Mouse (Mus musculus) c-Kit-positive CD71-positive TER-119-negative erythroid progenitor cells, embryonic 14.5 days (primary cell): ENCODE results near the gene Usp7.

ENCODE experiments used
- DNase-seq: peaks from one replicate; pipeline ENCODE4 v3.0.0-alpha.2; 2013; ENCODE audit warnings: low read depth

The Usp7 gene

DNA sequence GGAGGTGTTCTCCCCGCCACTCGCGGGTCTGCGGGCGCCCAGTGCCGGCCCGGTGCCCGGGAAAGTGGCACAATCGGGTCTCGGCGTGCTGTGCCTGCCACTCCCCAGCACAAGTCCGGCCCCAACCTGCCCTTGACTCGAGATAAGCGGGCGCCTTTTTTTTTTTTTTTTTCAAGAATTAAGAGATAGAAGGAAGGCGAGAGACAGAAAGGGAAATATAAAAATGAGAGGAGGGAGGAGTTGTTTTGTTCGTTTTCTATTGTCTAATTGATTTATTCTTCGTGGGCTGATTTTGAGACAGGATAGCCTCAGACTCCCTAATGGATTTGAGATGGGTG lies 119.8 kb downstream of the Usp7 start:
- DNase-seq = no peak

DNA sequence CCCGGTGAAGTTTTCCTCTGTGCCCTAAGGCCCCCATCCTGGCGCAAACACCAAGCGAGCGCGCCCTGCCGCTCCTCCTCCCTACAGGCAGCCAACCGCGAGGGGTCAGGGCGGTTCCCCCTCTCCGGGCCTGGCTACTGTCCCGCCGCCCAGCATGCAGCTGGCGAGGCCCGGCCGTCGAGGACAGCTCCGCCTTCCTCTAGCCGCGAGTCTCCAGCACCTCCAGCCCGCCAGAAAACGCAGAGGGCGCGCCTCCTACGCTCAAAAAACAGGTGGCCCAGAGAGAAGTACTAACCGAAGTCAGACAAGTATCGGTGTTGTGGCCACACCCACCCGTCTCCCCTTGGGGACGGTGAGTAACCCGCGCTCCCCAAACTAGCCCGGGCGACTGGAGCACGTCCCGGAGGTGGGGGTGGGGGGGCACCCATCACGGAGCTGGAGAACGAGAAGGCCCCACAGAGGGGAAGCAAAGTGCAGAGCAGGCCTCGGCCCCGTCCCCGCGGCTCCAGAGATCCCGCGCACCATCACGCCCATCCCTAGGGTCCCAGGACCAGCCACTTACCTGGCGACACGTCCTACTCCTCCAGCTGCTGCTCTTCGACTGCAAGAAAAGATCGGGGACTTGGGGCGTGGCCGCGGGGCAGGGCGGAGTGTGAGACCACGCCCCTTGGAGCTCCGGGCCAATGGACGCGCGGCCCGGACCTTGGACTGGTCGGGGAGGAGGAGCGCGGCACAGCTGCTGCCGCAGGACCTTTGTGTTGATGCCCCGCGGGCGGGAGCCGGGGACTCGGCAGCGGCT lies 120.4 kb downstream of the Usp7 start, which contains the start of gene Carhsp1:
TSS of gene Carhsp1 (minus strand) at position 605 of the 799 bp plus-strand sequence.
- peak; percentile 90 for DNase-seq

GRCm38 (mm10) chr16:8670041-8671035 lies 121.8 kb downstream of the Usp7 start:
- no peak for DNase-seq

- DNase-seq = no peak
Observed at GRCm38 (mm10) chr16:8669432-8669831, 122.7 kb downstream of the Usp7 start.

DNA sequence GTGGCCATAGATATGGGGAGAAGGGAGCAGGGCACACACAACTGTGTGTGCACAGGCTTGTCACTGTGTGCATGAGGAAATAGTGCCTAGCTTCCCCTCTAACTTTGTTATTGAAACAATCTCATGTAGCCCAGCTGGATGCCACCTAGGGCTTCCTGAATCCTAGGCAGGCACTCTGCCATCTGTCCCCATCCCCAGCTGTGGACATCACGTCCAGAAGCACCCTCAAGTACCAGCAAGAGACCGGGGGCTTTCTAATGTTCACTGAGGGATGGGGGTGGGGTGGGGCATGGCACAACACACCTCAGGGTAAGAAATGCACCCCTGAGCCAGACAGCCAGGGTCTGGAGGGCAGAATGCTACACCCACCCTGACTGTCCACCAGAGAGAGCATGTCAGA lies 123.7 kb downstream of the Usp7 start:
- DNase-seq = no peak

DNA sequence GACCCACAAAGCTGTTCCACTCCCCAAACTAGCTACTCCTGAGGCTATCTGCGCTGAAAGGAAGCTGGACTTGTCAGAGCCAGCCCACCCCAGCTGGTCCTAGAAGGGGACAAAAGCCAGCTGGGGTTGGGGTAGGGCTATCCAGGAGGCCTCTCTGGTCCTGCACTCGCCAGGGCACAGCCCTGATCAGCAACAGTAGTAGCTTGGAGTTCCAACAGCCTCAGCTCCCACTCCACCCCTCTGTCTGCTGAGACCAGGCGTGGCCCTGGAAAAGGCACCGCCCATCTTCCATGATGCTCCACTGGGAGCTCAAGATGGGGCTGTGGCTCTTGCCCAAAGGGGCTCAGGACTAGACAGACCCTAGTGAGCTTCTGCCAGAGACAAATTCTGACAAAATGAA lies 124.3 kb downstream of the Usp7 start:
- DNase-seq = no peak

DNA sequence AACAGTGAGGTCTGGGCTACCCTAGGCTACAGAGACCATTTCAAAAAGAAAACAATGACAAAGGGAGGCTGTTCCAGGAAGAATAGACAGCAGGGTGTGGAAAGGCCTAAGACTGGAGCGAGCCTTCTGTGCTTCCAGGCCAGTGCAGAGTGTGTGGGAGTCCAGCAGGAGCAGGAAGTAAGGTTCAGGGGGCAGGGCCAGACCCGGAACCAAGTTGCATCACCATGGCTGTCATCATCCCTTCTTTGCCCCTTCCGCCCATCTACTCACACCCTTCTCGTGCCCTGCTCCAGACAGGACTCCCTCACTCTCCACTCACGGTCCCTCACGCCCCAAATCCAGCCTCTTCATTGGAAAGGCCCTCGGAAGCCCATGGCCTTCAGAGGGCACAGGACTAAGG lies 124.8 kb downstream of the Usp7 start:
- no peak for DNase-seq

GRCm38 (mm10) chr16:8666452-8666851 lies 125.7 kb downstream of the Usp7 start:
- no peak for DNase-seq

- no peak for DNase-seq
Observed at GRCm38 (mm10) chr16:8665367-8665766, 126.7 kb downstream of the Usp7 start.

DNA sequence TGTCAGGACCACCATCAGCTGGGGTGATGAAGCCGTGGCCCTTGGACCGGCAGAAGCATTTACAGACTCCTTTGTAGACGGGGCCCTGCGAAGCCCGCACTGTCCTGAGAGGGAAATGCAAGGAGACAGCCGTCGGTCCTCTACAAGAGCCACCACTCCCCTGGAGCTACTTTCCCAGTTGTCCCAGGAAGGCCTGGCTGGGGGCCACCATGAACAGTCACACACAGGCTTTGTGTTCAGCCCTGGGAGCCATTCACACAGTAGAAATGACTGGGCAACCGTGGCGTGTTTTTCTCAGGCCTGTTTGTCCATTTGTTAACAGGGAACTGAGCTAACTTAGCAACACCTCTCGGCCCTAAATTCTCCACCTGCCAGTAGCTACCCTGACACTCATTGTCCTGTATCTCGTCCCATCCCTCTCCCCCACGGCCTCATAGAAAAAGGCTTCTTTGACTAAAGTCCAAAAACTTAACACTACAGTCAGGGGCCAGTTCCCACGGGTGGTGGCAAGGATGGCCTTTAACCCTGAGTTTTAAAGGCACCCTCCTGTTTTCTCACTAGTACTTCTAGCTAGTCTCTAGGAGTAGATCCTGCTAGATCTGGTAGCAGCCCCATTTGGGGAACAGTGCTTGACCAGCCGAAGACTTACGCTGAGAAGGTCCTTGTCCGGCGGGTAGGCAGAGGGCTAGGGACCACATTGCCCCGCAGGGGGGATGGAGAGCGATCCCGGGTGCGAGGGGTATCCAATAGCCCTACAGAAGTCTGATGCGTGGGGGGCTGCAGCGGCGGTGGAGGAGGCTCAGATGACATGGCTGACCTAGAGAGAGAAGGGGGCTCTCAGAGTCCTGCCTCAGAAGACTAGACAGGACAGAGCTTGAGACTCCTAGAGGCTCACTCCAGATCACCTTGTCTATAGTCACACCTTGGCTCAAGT lies 128.2 kb downstream of the Usp7 start:
- no peak for DNase-seq

DNA sequence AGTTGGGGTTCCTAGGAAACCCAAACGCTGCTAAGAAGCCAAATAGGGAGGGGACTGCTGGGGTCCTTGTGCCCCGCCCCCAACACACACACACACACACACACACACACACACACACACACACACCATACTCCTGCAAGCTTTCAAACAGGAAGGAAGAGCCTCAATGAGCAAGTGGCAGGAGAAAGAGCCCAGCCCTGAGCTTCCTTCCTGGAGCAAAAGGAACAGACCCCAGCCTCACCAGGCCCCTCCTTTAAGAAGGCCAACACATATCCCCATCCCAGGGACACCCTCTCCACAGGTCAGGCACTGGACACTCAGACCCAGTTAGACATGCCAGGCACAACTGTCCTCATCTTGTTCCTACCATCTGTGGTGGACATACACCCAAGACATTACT lies 129.1 kb downstream of the Usp7 start:
- DNase-seq = no peak

DNA sequence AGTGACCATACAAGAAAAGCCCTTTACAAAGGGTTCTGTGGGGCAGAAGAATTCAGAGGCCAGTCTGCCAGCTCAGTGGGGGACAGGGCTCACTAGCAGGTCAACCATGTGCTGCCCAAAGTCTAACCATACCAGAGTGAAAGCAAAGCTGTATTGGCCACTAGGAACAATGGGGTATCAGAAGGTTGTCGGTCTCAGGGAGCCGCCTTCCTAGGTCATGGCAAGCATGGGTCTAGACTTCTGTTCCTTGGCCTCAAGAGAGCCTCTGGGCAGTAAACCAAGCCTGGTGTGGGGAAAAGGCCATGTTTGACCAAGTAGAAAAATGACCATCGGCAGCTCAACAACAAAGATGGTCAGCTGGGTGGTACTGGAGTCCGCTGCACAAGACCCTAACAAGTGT lies 133.3 kb downstream of the Usp7 start:
- DNase-seq = no peak

GRCm38 (mm10) chr16:8658349-8658748 lies 133.8 kb downstream of the Usp7 start:
- no peak for DNase-seq

GRCm38 (mm10) chr16:8656256-8656655 lies 135.9 kb downstream of the Usp7 start:
- DNase-seq = no peak

DNA sequence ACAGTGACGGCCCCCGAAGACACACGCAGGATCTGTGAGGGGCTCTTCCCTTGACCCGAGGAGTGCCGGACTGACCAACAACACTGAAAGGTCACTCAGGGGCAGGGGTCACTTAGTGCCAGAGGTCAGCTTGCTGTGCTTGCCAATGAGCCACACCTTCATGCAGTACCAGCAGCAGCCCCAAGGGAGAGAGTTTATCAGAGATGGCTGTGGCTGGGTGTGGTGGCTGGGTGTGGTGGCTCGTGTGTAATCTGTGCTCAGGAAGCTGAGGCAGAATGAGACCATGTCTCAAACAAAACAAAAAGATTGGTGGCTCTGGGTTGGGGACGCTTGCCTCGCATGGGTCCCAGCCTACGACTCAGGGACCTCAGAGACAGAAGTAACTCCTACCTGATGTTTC lies 136.5 kb downstream of the Usp7 start:
- DNase-seq = no peak

DNA sequence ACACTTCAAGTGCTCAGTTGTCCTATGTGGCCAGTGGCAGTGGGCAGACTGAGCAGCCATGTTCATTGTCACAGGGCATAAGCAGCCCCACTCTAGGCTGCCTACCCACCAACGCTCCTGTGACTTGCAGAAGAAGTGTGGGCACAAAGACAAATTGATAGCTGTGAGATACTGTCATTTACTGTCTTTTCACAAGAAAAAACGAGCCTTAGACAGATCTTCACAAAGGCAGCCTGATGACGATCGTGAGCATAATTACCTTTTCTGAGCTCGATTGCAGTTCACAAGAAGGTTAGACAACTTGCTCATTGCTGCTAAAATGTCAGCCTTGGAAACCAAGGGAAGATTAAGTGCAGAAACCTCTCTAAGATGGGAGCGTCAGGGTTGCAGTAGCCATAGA lies 137.0 kb downstream of the Usp7 start:
- DNase-seq = no peak

- no peak for DNase-seq
Observed at GRCm38 (mm10) chr16:8650007-8650406, 142.1 kb downstream of the Usp7 start.

GRCm38 (mm10) chr16:8645546-8645945 lies 146.6 kb downstream of the Usp7 start:
- DNase-seq = no peak

DNA sequence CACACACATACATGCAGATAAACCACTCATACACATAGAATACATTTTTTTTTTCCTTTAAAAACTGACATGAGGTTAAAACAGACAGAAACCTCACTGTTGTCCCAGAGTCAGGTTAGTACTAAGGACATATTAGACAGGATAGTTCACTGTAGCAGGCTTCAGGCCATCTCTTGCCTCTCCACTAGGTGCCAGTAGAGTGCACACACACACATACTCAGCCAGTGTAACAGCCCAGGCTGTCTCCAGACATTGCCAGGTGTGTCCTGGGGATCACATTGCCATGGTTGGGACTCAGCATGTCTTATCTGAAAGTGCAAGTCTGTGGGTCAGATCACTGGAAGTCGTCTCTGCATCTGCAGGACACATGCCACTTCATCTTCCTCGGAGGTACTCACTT lies 148.3 kb downstream of the Usp7 start:
- peak; percentile 47 for DNase-seq
